Mouse (Mus musculus) midbrain, embryonic 11.5 days (tissue): Measurements from ENCODE around the gene Dnah6. TPM values are rescaled to one million over a fixed set of nuclear protein-coding genes. Genes with fewer than 3 reads are reported as not detected.
A peak's percentile ranks its signal among the peaks of the same experiment; 100 is the strongest.

Source experiments
- ATAC-seq: fragments of 200-750 bp; cut with Nextera tagmentation; 2 replicates; pipeline ENCODE4 v1.8.0; 2017; ENCODE audit warnings: moderate TSS enrichment, moderate library complexity; ENCODE audit not compliant: low FRiP score
- DNase-seq: peaks from one replicate; pipeline ENCODE4 v3.0.0; 2015; ENCODE audit warnings: low spot score; ENCODE audit errors: missing footprints
- H3K27ac ChIP-seq: fragments of 300-500 bp; sonication (generic); 2 replicates; pipeline ENCODE4 v1.5.1; 2014; ENCODE audit warnings: low read depth, low read length
- H3K27me3 ChIP-seq: fragments of 300-500 bp; sonication (generic); 2 replicates; pipeline ENCODE4 v1.6.1; 2014; ENCODE audit warnings: mild to moderate bottlenecking, low read length, moderate library complexity, mixed read lengths; ENCODE audit not compliant: control insufficient read depth, insufficient read depth
- H3K36me3 ChIP-seq: fragments of 300-500 bp; sonication (generic); 2 replicates; pipeline ENCODE4 v1.6.1; 2014; ENCODE audit warnings: mild to moderate bottlenecking, low read length, moderate library complexity, mixed read lengths; ENCODE audit not compliant: control insufficient read depth, insufficient read depth
- H3K4me1 ChIP-seq: fragments of 300-500 bp; sonication (generic); 2 replicates; pipeline ENCODE4 v1.6.1; 2014; ENCODE audit warnings: low read length; ENCODE audit not compliant: control insufficient read depth, insufficient read depth
- H3K4me2 ChIP-seq: fragments of 300-500 bp; sonication (generic); 2 replicates; pipeline ENCODE4 v1.6.1; 2014; ENCODE audit warnings: mild to moderate bottlenecking, moderate library complexity
- H3K4me3 ChIP-seq: fragments of 300-500 bp; sonication (generic); 2 replicates; pipeline ENCODE4 v1.5.1; 2014; ENCODE audit warnings: low read depth, low read length
- H3K9ac ChIP-seq: fragments of 300-500 bp; sonication (generic); 2 replicates; pipeline ENCODE4 v1.6.1; 2014; ENCODE audit warnings: low read length
- H3K9me3 ChIP-seq: fragments of 300-500 bp; sonication (generic); 2 replicates; pipeline ENCODE4 v1.6.1; 2016; ENCODE audit warnings: low read length; ENCODE audit not compliant: control insufficient read depth
- WGBS: fragments of 180-500 bp; shearing (Covaris S2); extraction: QIAGEN DNeasy Blood & Tissue Kit; methylation state at CpG from one replicate; pipeline ENCODE4 v1.1.7; 2014; 5-methylcytosine and 5-hydroxymethylcytosine counted together
- polyA plus RNA-seq: library from polyadenylated mRNA; unstranded; fragments of >200 nt; fragmentation: Nextera tagmentation; extraction: Ambion mirVana; gene quantifications from 2 replicates; pipeline ENCODE4 v1.2.1, GENCODE M21; 2014

The Dnah6 gene
- polyA plus RNA-seq, 1 experiment from 2014 or later: 0.05 TPM

DNA sequence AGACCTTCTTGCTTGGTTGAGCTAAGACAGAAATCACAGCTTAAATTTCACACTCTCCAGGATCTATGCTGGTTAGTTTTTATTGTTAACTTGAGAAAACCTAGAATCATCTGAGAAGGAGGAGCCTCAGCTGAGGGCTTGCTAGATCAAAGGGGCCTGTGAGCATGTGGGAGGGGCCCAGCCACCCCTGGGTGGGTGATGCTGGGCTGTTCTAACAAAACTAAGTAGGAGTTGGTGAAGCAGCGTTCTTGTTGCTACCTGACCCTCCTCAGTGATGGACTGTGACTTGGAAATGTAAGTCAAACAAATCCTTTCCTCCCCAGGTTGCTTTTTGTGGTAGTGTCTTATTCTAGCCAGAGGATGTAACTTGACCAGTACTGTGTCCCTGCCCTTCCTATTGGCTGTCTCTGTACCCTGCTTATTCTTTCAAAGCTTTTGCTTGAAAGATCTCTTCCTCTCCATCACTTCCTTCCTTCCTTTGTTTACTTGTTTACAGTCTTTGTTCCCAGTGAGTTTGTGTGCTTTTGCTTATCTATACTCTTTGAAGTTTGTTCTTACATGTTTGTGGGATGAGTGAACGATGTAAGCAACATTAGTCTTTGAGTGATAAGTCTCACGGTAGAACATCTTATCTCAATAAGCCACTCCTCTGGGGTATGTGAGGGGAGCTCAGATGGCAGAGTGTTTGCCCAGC lies 149.2 kb downstream of the Dnah6 start:
- no peak overlapping the region for H3K9ac ChIP-seq
- ATAC-seq: no peak
- H3K9me3 ChIP-seq: no peaks in the 10 kb centered on the region
- 70% methylated on average over 3 of the region's 3 CpGs for WGBS
- no peak for DNase-seq
- H3K4me1 ChIP-seq: no peaks in the 10 kb centered on the region
- H3K36me3 ChIP-seq: no peaks in the 10 kb centered on the region
- H3K27me3 ChIP-seq: no peaks in the 10 kb centered on the region
- H3K4me2 ChIP-seq: no peak overlapping the region
- no peak overlapping the region for H3K4me3 ChIP-seq
- no peak overlapping the region for H3K27ac ChIP-seq

- no peaks in the 10 kb centered on the region for H3K9me3 ChIP-seq
- H3K4me3 ChIP-seq: no peak overlapping the region
- no peaks in the 10 kb centered on the region for H3K36me3 ChIP-seq
- H3K4me1 ChIP-seq: no peaks in the 10 kb centered on the region
- no peak overlapping the region for H3K4me2 ChIP-seq
- no peak for DNase-seq
- no peak for ATAC-seq
- H3K9ac ChIP-seq: no peak overlapping the region
- H3K27ac ChIP-seq: no peak overlapping the region
- WGBS: 76% methylated on average over 3 of the region's 3 CpGs
- no peaks in the 10 kb centered on the region for H3K27me3 ChIP-seq
These were observed 150.2 kb downstream of the Dnah6 start for GRCm38 (mm10) chr6:73071214-73071613.

DNA sequence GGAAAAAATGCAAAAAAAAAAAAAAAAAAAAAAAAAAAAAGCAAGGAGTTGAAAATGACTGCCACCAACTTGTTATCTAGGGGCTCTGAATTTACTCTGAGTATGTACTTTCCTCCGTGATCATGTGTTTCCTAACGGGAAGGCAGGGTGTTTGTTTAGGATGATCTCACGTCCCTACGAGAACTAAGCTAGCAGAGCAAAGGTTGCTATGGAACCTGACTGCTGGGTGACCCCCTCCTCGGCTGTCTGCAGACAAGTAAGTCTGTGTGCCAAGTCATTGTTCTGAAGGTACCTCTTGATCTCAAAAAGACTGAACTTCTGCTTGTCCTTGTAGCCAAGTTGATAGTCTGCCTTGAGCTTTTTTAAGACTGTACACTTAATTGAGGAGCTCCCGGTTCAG lies 150.8 kb downstream of the Dnah6 start:
- H3K4me1 ChIP-seq: no peaks in the 10 kb centered on the region
- H3K27ac ChIP-seq: no peak overlapping the region
- no peaks in the 10 kb centered on the region for H3K27me3 ChIP-seq
- no peak overlapping the region for H3K4me2 ChIP-seq
- H3K4me3 ChIP-seq: no peak overlapping the region
- no peaks in the 10 kb centered on the region for H3K36me3 ChIP-seq
- ATAC-seq: no peak
- H3K9ac ChIP-seq: no peak overlapping the region
- WGBS: 74% methylated on average over 6 of the region's 6 CpGs
- no peaks in the 10 kb centered on the region for H3K9me3 ChIP-seq
- DNase-seq: peak; percentile 59

- 96% methylated on average over 3 of the region's 3 CpGs for WGBS
These were observed 156.9 kb downstream of the Dnah6 start for GRCm38 (mm10) chr6:73064551-73064950.

DNA sequence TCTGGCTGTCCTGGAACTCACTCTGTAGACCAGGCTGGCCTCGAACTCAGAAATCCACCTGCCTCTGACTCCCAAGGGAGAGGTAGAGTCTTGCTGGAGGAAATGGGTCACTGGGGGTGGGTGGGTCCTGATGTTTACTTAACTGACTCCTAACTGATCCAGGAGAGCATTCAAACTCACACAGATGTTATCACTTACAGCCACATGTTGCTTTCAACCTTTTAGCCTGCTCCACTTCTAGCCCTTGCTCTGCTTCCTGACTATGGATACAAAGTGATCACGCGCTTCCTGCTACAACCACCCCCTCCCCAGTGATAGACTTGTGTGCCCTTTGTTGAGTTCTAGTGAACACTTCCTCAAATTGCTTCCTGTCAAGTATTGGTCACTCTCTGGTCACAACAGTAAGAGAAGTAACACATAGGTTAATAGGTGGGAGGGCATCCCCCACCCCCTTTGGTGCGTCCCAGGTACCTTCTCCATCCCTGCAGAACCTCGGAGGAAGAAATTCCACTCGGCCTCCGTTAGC lies 161.8 kb downstream of the Dnah6 start:
- no peak overlapping the region for H3K9ac ChIP-seq
- no peaks in the 10 kb centered on the region for H3K27me3 ChIP-seq
- H3K9me3 ChIP-seq: peaks cover 3% of the 10 kb centered on the region; the same call in 1 of the 2 replicates
- no peak overlapping the region for H3K4me2 ChIP-seq
- H3K36me3 ChIP-seq: no peaks in the 10 kb centered on the region
- ATAC-seq (no peak), DNase-seq (peak; percentile 39)
- no peaks in the 10 kb centered on the region for H3K4me1 ChIP-seq
- 89% methylated on average over 7 of the region's 7 CpGs for WGBS
- H3K27ac ChIP-seq: no peak overlapping the region
- H3K4me3 ChIP-seq: no peak overlapping the region

More at GRCm38 (mm10) chr6:73064551-73064950, 156.9 kb downstream of the Dnah6 start:
- ATAC-seq (no peak), DNase-seq (no peak)
- H3K9ac ChIP-seq: no peak overlapping the region
- H3K36me3 ChIP-seq: no peaks in the 10 kb centered on the region
- no peaks in the 10 kb centered on the region for H3K9me3 ChIP-seq
- no peak overlapping the region for H3K4me3 ChIP-seq
- H3K4me2 ChIP-seq: no peak overlapping the region
- no peak overlapping the region for H3K27ac ChIP-seq
- no peaks in the 10 kb centered on the region for H3K4me1 ChIP-seq
- H3K27me3 ChIP-seq: no peaks in the 10 kb centered on the region

GRCm38 (mm10) chr6:73059162-73059561 lies 162.3 kb downstream of the Dnah6 start:
- Histone ChIP-seq H3K27me3 (no peaks in the 10 kb centered on the region), H3K27ac (no peak overlapping the region), H3K4me1 (no peaks in the 10 kb centered on the region), H3K9me3 (peaks cover 3% of the 10 kb centered on the region; the same call in 1 of the 2 replicates), H3K4me2 (no peak overlapping the region), H3K36me3 (no peaks in the 10 kb centered on the region), H3K9ac (no peak overlapping the region), H3K4me3 (no peak overlapping the region)
- 95% methylated on average over 4 of the region's 4 CpGs for WGBS
- no peak for DNase-seq
- ATAC-seq: no peak

GRCm38 (mm10) chr6:73055347-73055746 lies 166.1 kb downstream of the Dnah6 start:
- no peak overlapping the region for H3K9ac ChIP-seq
- WGBS: 90% methylated on average over 6 of the region's 6 CpGs
- ATAC-seq (no peak), DNase-seq (no peak)
- no peak overlapping the region for H3K4me3 ChIP-seq
- H3K27ac ChIP-seq: no peak overlapping the region
- peaks cover 3% of the 10 kb centered on the region; the same call in 1 of the 2 replicates for H3K9me3 ChIP-seq
- H3K4me1 ChIP-seq: no peaks in the 10 kb centered on the region
- no peaks in the 10 kb centered on the region for H3K36me3 ChIP-seq
- H3K4me2 ChIP-seq: no peak overlapping the region
- no peaks in the 10 kb centered on the region for H3K27me3 ChIP-seq

DNA sequence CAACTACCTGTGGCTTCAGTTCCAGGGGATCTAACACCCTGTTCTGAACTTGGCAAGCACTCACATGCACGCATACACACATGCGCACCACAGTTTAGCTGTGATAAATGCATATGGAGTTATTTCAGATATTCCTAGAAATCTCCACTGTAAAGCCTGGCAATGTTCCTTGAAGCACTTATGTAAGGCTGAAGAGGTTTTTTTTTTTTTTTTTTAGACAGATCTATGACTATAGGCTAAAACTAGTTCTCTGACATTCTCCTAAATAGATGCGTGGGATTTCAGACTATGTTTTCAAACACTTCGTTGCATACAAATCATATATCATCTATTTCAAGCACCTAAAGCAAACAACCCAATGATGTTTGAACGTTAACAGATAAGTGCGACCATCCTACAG lies 166.6 kb downstream of the Dnah6 start:
- H3K4me2 ChIP-seq: no peak overlapping the region
- H3K4me1 ChIP-seq: no peaks in the 10 kb centered on the region
- H3K9ac ChIP-seq: no peak overlapping the region
- no peaks in the 10 kb centered on the region for H3K27me3 ChIP-seq
- H3K9me3 ChIP-seq: peaks cover 3% of the 10 kb centered on the region; the same call in 1 of the 2 replicates
- H3K4me3 ChIP-seq: no peak overlapping the region
- no peaks in the 10 kb centered on the region for H3K36me3 ChIP-seq
- DNase-seq: no peak
- ATAC-seq: no peak
- 89% methylated on average over 6 of the region's 6 CpGs for WGBS
- H3K27ac ChIP-seq: no peak overlapping the region

- peaks cover 3% of the 10 kb centered on the region; the same call in 1 of the 2 replicates for H3K9me3 ChIP-seq
- H3K4me3 ChIP-seq: no peak overlapping the region
- H3K4me1 ChIP-seq: no peaks in the 10 kb centered on the region
- DNase-seq (peak; percentile 49), ATAC-seq (no peak)
- no peak overlapping the region for H3K4me2 ChIP-seq
- H3K36me3 ChIP-seq: no peaks in the 10 kb centered on the region
- no peak overlapping the region for H3K9ac ChIP-seq
- WGBS: 92% methylated on average over 9 of the region's 9 CpGs
- no peaks in the 10 kb centered on the region for H3K27me3 ChIP-seq
- no peak overlapping the region for H3K27ac ChIP-seq
These were observed 167.9 kb downstream of the Dnah6 start for GRCm38 (mm10) chr6:73053526-73053925.
